Mouse (Mus musculus) CH12.LX (cell line): ENCODE measurements around the gene Klhdc4. TPM values are rescaled to one million over a fixed set of nuclear protein-coding genes. Genes with fewer than 3 reads are reported as not detected.

Experiments used
- DNase-seq: peaks from one replicate; pipeline ENCODE4 v3.0.0-alpha.2; 2013; ENCODE audit errors: extremely low read depth
- H3K27ac ChIP-seq: 2 replicates; pipeline ENCODE4 v1.5.1; 2012; ENCODE audit warnings: low read depth, mild to moderate bottlenecking, control low read depth, moderate library complexity; ENCODE audit not compliant: insufficient read depth
- H3K27me3 ChIP-seq: replicated peaks from 2 replicates; pipeline ENCODE3; 2012; ENCODE audit warnings: inconsistent platforms
- H3K36me3 ChIP-seq, 2 experiments: replicated peaks in 1 of 2; 2 replicates each; pipeline versions ENCODE3 to v1.6.1; 2012; ENCODE audit warnings: inconsistent platforms in 1 of 2, low read length in 1 of 2, mild to moderate bottlenecking in 1 of 2, mixed read lengths in 1 of 2, moderate library complexity in 1 of 2; ENCODE audit not compliant: control insufficient read depth in 1 of 2, insufficient read depth in 1 of 2
- H3K4me1 ChIP-seq, 2 experiments: 2 replicates each; pipeline ENCODE4 v1.6.1; 2012; ENCODE audit warnings: inconsistent platforms in 1 of 2, moderate library complexity in 1 of 2; ENCODE audit not compliant: insufficient read depth in 2 of 2, control insufficient read depth in 1 of 2
- H3K4me2 ChIP-seq: 2 replicates; pipeline ENCODE4 v1.6.1; 2012; ENCODE audit warnings: low read depth, mild to moderate bottlenecking, control low read depth; ENCODE audit not compliant: poor library complexity, insufficient read depth, severe bottlenecking
- H3K4me3 ChIP-seq, 3 experiments: fragments of 150-350 bp in 1 of 3; sonication (generic) in 1 of 3; replicated peaks in 1 of 3; 2 replicates each; pipeline versions ENCODE3 to v1.5.1; 2011 to 2012; ENCODE audit warnings: low read depth in 2 of 3, low read length in 2 of 3, mild to moderate bottlenecking in 2 of 3, moderate library complexity in 2 of 3, control low read depth in 1 of 3, improper control_type of control experiment in 1 of 3, inconsistent platforms in 1 of 3, mixed read lengths in 1 of 3; ENCODE audit not compliant: poor library complexity in 1 of 3
- H3K79me2 ChIP-seq: replicated peaks from 2 replicates; pipeline ENCODE4 v1.6.1; 2012; ENCODE audit warnings: mild to moderate bottlenecking, moderate library complexity; ENCODE audit not compliant: control insufficient read depth, poor library complexity, insufficient read depth, severe bottlenecking; ENCODE audit errors: extremely low read depth
- H3K9ac ChIP-seq: 2 replicates; pipeline ENCODE4 v1.6.1; 2012; ENCODE audit warnings: low read depth, mild to moderate bottlenecking, control low read depth, moderate library complexity; ENCODE audit not compliant: insufficient read depth
- H3K9me3 ChIP-seq: replicated peaks from 2 replicates; pipeline ENCODE3; 2012; ENCODE audit warnings: low read length, inconsistent platforms, mixed read lengths
- BHLHE40 ChIP-seq: IDR thresholded peaks from 2 replicates; pipeline ENCODE4 v1.6.1; 2011; ENCODE audit warnings: mild to moderate bottlenecking, low read depth, low read length, improper control_type of control experiment
- CHD1 ChIP-seq: IDR thresholded peaks from 2 replicates; pipeline ENCODE4 v1.6.1; 2012; ENCODE audit warnings: low read depth, low read length, improper control_type of control experiment, inconsistent platforms
- CHD2 ChIP-seq: IDR thresholded peaks from 2 replicates; pipeline ENCODE4 v1.6.1; 2011; ENCODE audit warnings: low read length, improper control_type of control experiment
- CTCF ChIP-seq, 2 experiments: IDR thresholded peaks in 1 of 2; conservative IDR thresholded peaks in 1 of 2; 2 replicates each; pipeline ENCODE4 v1.5.1; 2011 to 2012; ENCODE audit warnings: low read depth in 2 of 2, low read length in 2 of 2, improper control_type of control experiment in 1 of 2, inconsistent platforms in 1 of 2, mild to moderate bottlenecking in 1 of 2, moderate library complexity in 1 of 2
- E2F4 ChIP-seq: IDR thresholded peaks from 2 replicates; pipeline ENCODE4 v1.6.1; 2011; ENCODE audit warnings: low read depth, low read length, improper control_type of control experiment; ENCODE audit not compliant: insufficient replicate concordance
- ELF1 ChIP-seq: IDR thresholded peaks from 2 replicates; pipeline ENCODE4 v1.6.1; 2014; ENCODE audit warnings: low read depth, mild to moderate bottlenecking, inconsistent platforms, low read length, improper control_type of control experiment
- EP300 ChIP-seq: IDR thresholded peaks from 2 replicates; pipeline ENCODE4 v1.6.1; 2011; ENCODE audit warnings: low read length, improper control_type of control experiment
- ETS1 ChIP-seq: conservative IDR thresholded peaks from 2 replicates; pipeline ENCODE4 v1.6.1; 2012; ENCODE audit warnings: low read depth, mild to moderate bottlenecking, inconsistent platforms, low read length, improper control_type of control experiment, moderate library complexity
- GABPA ChIP-seq: IDR thresholded peaks from 2 replicates; pipeline ENCODE4 v1.6.1; 2012; ENCODE audit warnings: low read depth, low read length, improper control_type of control experiment, inconsistent platforms; ENCODE audit not compliant: insufficient replicate concordance
- HCFC1 ChIP-seq: IDR thresholded peaks from 2 replicates; pipeline ENCODE4 v1.6.1; 2012; ENCODE audit warnings: low read depth, mild to moderate bottlenecking, inconsistent platforms, low read length, improper control_type of control experiment
- IRF4 ChIP-seq: IDR thresholded peaks from 2 replicates; pipeline ENCODE4 v1.6.1; 2014; ENCODE audit warnings: low read depth, mild to moderate bottlenecking, inconsistent platforms, low read length, improper control_type of control experiment
- JUN ChIP-seq: IDR thresholded peaks from 2 replicates; pipeline ENCODE4 v1.6.1; 2011; ENCODE audit warnings: low read depth, mild to moderate bottlenecking, low read length, improper control_type of control experiment, moderate library complexity; ENCODE audit not compliant: insufficient read depth
- JUND ChIP-seq: conservative IDR thresholded peaks from 2 replicates; pipeline ENCODE4 v1.6.1; 2011; ENCODE audit warnings: low read depth, low read length, improper control_type of control experiment
- KAT2A ChIP-seq: IDR thresholded peaks from 2 replicates; pipeline ENCODE4 v1.6.1; 2012; ENCODE audit warnings: low read length, improper control_type of control experiment, inconsistent platforms; ENCODE audit not compliant: insufficient replicate concordance
- MAFK ChIP-seq: IDR thresholded peaks from 2 replicates; pipeline ENCODE4 v1.6.1; 2011; ENCODE audit warnings: low read length, improper control_type of control experiment; ENCODE audit not compliant: insufficient replicate concordance
- MAX ChIP-seq: IDR thresholded peaks from 2 replicates; pipeline ENCODE4 v1.6.1; 2011; ENCODE audit warnings: low read length, improper control_type of control experiment
- MAZ ChIP-seq: IDR thresholded peaks from 2 replicates; pipeline ENCODE4 v1.6.1; 2012; ENCODE audit warnings: low read depth, mild to moderate bottlenecking, inconsistent platforms, low read length, improper control_type of control experiment, moderate library complexity
- MEF2A ChIP-seq: IDR thresholded peaks from 2 replicates; pipeline ENCODE4 v1.6.1; 2014; ENCODE audit warnings: low read depth, mild to moderate bottlenecking, inconsistent platforms, low read length, improper control_type of control experiment, borderline replicate concordance
- MXI1 ChIP-seq: IDR thresholded peaks from 2 replicates; pipeline ENCODE4 v1.6.1; 2011; ENCODE audit warnings: mild to moderate bottlenecking, low read depth, low read length, improper control_type of control experiment
- MYC ChIP-seq: IDR thresholded peaks from 2 replicates; pipeline ENCODE4 v1.6.1; 2011; ENCODE audit warnings: low read depth, mild to moderate bottlenecking, improper control_type of control experiment, low read length
- NELFE ChIP-seq: IDR thresholded peaks from 2 replicates; pipeline ENCODE4 v1.6.1; 2011; ENCODE audit warnings: low read depth, low read length, improper control_type of control experiment
- NRF1 ChIP-seq: IDR thresholded peaks from 2 replicates; pipeline ENCODE4 v1.6.1; 2014; ENCODE audit warnings: low read depth, mild to moderate bottlenecking, inconsistent platforms, low read length, improper control_type of control experiment, moderate library complexity
- PAX5 ChIP-seq: IDR thresholded peaks from 2 replicates; pipeline ENCODE4 v1.6.1; 2012; ENCODE audit warnings: low read length, inconsistent platforms, mixed read lengths
- POLR2A ChIP-seq: IDR thresholded peaks from 2 replicates; pipeline ENCODE4 v1.6.1; 2011; ENCODE audit warnings: low read depth, mild to moderate bottlenecking, improper control_type of control experiment, low read length
- POLR2AphosphoS2 ChIP-seq: IDR thresholded peaks from 2 replicates; pipeline ENCODE4 v1.6.1; 2011; ENCODE audit warnings: low read depth, low read length, improper control_type of control experiment
- RAD21 ChIP-seq: IDR thresholded peaks from 2 replicates; pipeline ENCODE4 v1.6.1; 2011; ENCODE audit warnings: low read depth, mild to moderate bottlenecking, low read length, improper control_type of control experiment, moderate library complexity
- RCOR1 ChIP-seq: conservative IDR thresholded peaks from 2 replicates; pipeline ENCODE4 v1.6.1; 2012; ENCODE audit warnings: low read depth, mild to moderate bottlenecking, inconsistent platforms, low read length, improper control_type of control experiment
- SIN3A ChIP-seq: IDR thresholded peaks from 2 replicates; pipeline ENCODE4 v1.6.1; 2012; ENCODE audit warnings: low read length, improper control_type of control experiment, inconsistent platforms
- SMC3 ChIP-seq: IDR thresholded peaks from 2 replicates; pipeline ENCODE4 v1.6.1; 2011; ENCODE audit warnings: low read depth, low read length, improper control_type of control experiment
- TBP ChIP-seq: conservative IDR thresholded peaks from 2 replicates; pipeline ENCODE4 v1.6.1; 2011; ENCODE audit warnings: low read depth, low read length, improper control_type of control experiment
- TCF12 ChIP-seq: IDR thresholded peaks from 2 replicates; pipeline ENCODE4 v1.6.1; 2014; ENCODE audit warnings: low read depth, mild to moderate bottlenecking, inconsistent platforms, low read length, improper control_type of control experiment
- UBTF ChIP-seq: IDR thresholded peaks from 2 replicates; pipeline ENCODE4 v1.6.1; 2012; ENCODE audit warnings: low read depth, mild to moderate bottlenecking, inconsistent platforms, low read length, improper control_type of control experiment, moderate library complexity
- USF1 ChIP-seq: IDR thresholded peaks from 2 replicates; pipeline ENCODE4 v1.6.1; 2014; ENCODE audit warnings: low read depth, mild to moderate bottlenecking, inconsistent platforms, low read length, improper control_type of control experiment
- USF2 ChIP-seq: conservative IDR thresholded peaks from 2 replicates; pipeline ENCODE4 v1.6.1; 2011; ENCODE audit warnings: low read depth, low read length, improper control_type of control experiment
- ZC3H11A ChIP-seq: IDR thresholded peaks from 2 replicates; pipeline ENCODE4 v1.6.1; 2012; ENCODE audit warnings: low read depth, mild to moderate bottlenecking, inconsistent platforms, low read length, improper control_type of control experiment
- ZKSCAN1 ChIP-seq: IDR thresholded peaks from 2 replicates; pipeline ENCODE4 v1.6.1; 2012; ENCODE audit warnings: low read depth, inconsistent platforms, low read length, improper control_type of control experiment, borderline replicate concordance
- ZMIZ1 ChIP-seq: IDR thresholded peaks from 2 replicates; pipeline ENCODE4 v1.6.1; 2012; ENCODE audit warnings: low read depth, mild to moderate bottlenecking, inconsistent platforms, low read length, improper control_type of control experiment
- ZNF384 ChIP-seq: IDR thresholded peaks from 2 replicates; pipeline ENCODE4 v1.6.1; 2012; ENCODE audit warnings: low read depth, low read length, improper control_type of control experiment, inconsistent platforms
- dilution Hi-C: fragments of 300-500 bp; cut with MboI; formaldehyde crosslinking; loops from 2 replicates; pipeline ENCODE4 v1.14.3; 2020; ENCODE audit warnings: low sequenced_read_pairs; ENCODE audit not compliant: extremely low pct_unique_long_range_greater_than_20kb, extremely low pct_ligation_motif_present
- in situ Hi-C: fragments of 300-500 bp; cut with MboI; formaldehyde crosslinking; loops from 3 replicates; pipeline ENCODE4 v1.14.3; 2019; ENCODE audit warnings: low sequenced_read_pairs, low pct_ligation_motif_present, low pct_unique_long_range_greater_than_20kb, mixed read lengths
- polyA plus RNA-seq: library from polyadenylated mRNA; unstranded; fragments of >175 nt; gene quantifications from 2 replicates; pipeline ENCODE4 v1.2.1, GENCODE M21; 2012; ENCODE audit warnings: low read depth; ENCODE audit not compliant: insufficient read length
- total RNA-seq, 2 experiments: library from RNA; depleted of rRNA; stranded (reverse); fragments of 300-350 nt in 1 of 2; fragments of >200 nt in 1 of 2; gene quantifications; 2 replicates each; pipeline ENCODE4 v1.2.3; 2012 to 2014

Gene Klhdc4
- total and polyA plus RNA-seq, 3 experiments, result 35.5 to 54.3 (median 51.5) TPM

DNA sequence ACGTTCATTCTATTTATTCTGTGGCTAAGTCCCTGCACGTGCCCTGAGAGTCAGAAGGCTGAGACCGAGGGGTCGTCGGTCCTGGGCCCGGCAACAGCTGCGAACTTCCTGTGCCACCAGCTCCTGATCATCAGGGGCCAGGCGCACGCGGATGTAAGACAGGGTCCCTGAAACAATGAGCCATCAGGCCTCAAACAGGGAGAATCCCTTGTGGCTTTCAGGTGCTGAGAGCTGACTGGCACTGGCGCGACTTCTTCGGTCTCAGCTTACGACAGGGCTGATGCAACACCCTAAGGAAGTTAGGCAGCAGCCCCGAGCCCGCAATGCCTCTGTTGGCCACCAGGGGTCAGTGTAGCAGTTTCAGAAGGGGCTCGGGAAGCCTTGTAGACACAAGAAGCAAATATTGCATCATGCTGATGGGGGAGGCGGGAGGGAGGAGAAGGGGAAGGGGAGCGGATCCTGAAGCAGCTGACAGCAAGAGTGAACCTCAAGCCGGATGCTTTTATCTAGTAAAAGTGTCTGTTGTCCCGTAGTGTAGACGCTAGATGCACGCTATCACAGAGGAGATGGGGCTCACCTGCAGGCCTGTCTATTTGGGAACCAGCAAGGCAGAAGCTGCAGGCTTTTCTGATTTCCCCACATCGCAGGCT is 21.6 kb upstream of the Klhdc4 start:
- Histone ChIP-seq H3K9ac (peak overlapping the region; percentile 96), H3K79me2 (no peaks in the 10 kb centered on the region), H3K4me2 (peak overlapping the region; percentile 83), H3K27ac (peak overlapping the region; percentile 98), H3K27me3 (no peaks in the 10 kb centered on the region), H3K4me3 (peak overlapping the region; percentile 23 to 44 (median 35)), H3K36me3 (peaks cover 9 to 26% of the 10 kb centered on the region in 2 experiments), H3K9me3 (peaks cover 16% of the 10 kb centered on the region), H3K4me1 (peaks cover 31 to 70% of the 10 kb centered on the region in 2 experiments)
- TF ChIP-seq MYC, result peak; percentile 93
- TF ChIP-seq MAZ, result peak; percentile 100
- peak; percentile 61; the same call in 1 of the 2 replicates for TF ChIP-seq TBP
- peak; percentile 79 for TF ChIP-seq POLR2A
- no peak for TF ChIP-seq CHD1
- peak; percentile 93 for TF ChIP-seq RAD21
- TF ChIP-seq ZC3H11A, result peak; percentile 85
- TF ChIP-seq CTCF (conservative IDR thresholded peaks at IDR 0.05 in 1 of 2, IDR thresholded peaks at IDR 0.05 in 1 of 2; ENCODE audit: low read depth in 2 of 2, low read length in 2 of 2), result peak; percentile 94 to 98
- peak; percentile 88 for TF ChIP-seq JUND
- peak; percentile 84 for TF ChIP-seq NELFE
- peak; percentile 94 for TF ChIP-seq IRF4
- peak; percentile 53; the same call in 1 of the 2 replicates for TF ChIP-seq ZMIZ1
- peak; percentile 99 for TF ChIP-seq SMC3
- no peak for TF ChIP-seq PAX5
- TF ChIP-seq MXI1, result peak; percentile 91
- TF ChIP-seq ZKSCAN1, result no peak
- peak; percentile 96 for TF ChIP-seq SIN3A
- peak; percentile 58 for TF ChIP-seq EP300
- no peak for TF ChIP-seq GABPA
- TF ChIP-seq UBTF, result peak; percentile 87; the same call in 1 of the 2 replicates
- peak; percentile 74 for TF ChIP-seq HCFC1
- peak; percentile 95 for TF ChIP-seq KAT2A
- TF ChIP-seq MAX, result peak; percentile 86
- peak; percentile 93 for TF ChIP-seq RCOR1
- TF ChIP-seq POLR2AphosphoS2, result no peak
- TF ChIP-seq ETS1, result peak; percentile 94
- peak; percentile 68; the same call in 1 of the 2 replicates for TF ChIP-seq JUN
- TF ChIP-seq CHD2, result peak; percentile 90
- peak; percentile 91 for TF ChIP-seq MEF2A
- no peak for TF ChIP-seq USF1
- peak; percentile 74 for TF ChIP-seq ELF1
- TF ChIP-seq TCF12, result peak; percentile 97
- no peak for TF ChIP-seq USF2
- TF ChIP-seq BHLHE40, result peak; percentile 95
- peak; percentile 63 for TF ChIP-seq ZNF384
- peak; percentile 60 for TF ChIP-seq NRF1
- TF ChIP-seq E2F4, result peak; percentile 91; the same call in 1 of the 2 replicates
- TF ChIP-seq MAFK, result 0 out of 2 replicates have a peak, but pooled peaks have one; percentile 14
- in situ Hi-C loops, result loop anchor here (5.0 to 10.0 kb wide), 2 partner anchors 56 to 414 kb away; partner anchors contain the start of gene Slc7a5
- dilution Hi-C loops, result no loop called here
- peak; percentile 99 for DNase-seq
